Mouse (Mus musculus) ES-E14 (cell line): Measurements from ENCODE around the gene Ssbp2. TPM values are rescaled to one million over a fixed set of nuclear protein-coding genes. Genes with fewer than 3 reads are reported as not detected.

Experiments
- DNase-seq: peaks from one replicate; pipeline ENCODE4 v3.0.0-alpha.2; 2013; ENCODE audit warnings: low read depth, low spot score
- H3K27ac ChIP-seq: 2 replicates; pipeline ENCODE4 v1.5.1; 2012; ENCODE audit warnings: low read depth, mild to moderate bottlenecking, low read length, moderate library complexity, mixed read lengths; ENCODE audit not compliant: poor library complexity, insufficient read depth, severe bottlenecking
- H3K36me3 ChIP-seq: 2 replicates; pipeline ENCODE4 v1.6.1; 2012; ENCODE audit warnings: mild to moderate bottlenecking, low read length, moderate library complexity, mixed read lengths; ENCODE audit not compliant: control insufficient read depth, poor library complexity, insufficient read depth, severe bottlenecking
- H3K4me1 ChIP-seq, 2 experiments: fragments of 150-350 bp in 1 of 2; sonication (generic) in 1 of 2; 2 replicates each; pipeline ENCODE4 v1.6.1; 2012; ENCODE audit warnings: low read length in 2 of 2, mild to moderate bottlenecking in 1 of 2, mixed read lengths in 1 of 2; ENCODE audit not compliant: control insufficient read depth in 2 of 2, insufficient read depth in 2 of 2, poor library complexity in 1 of 2
- H3K4me3 ChIP-seq, 2 experiments: fragments of 150-350 bp in 1 of 2; sonication (generic) in 1 of 2; 2 replicates each; pipeline ENCODE4 v1.5.1; 2012; ENCODE audit warnings: low read length in 2 of 2, low read depth in 1 of 2, mild to moderate bottlenecking in 1 of 2, mixed read lengths in 1 of 2; ENCODE audit not compliant: insufficient read depth in 1 of 2, poor library complexity in 1 of 2, severe bottlenecking in 1 of 2
- H3K9ac ChIP-seq: 2 replicates; pipeline ENCODE4 v1.6.1; 2012; ENCODE audit warnings: low read depth, mild to moderate bottlenecking, low read length, mixed read lengths; ENCODE audit not compliant: poor library complexity, insufficient read depth, severe bottlenecking
- H3K9me3 ChIP-seq: fragments of 150-350 bp; sonication (generic); 2 replicates; pipeline ENCODE4 v1.6.1; 2012; ENCODE audit warnings: low read depth, mild to moderate bottlenecking, low read length; ENCODE audit not compliant: control insufficient read depth, insufficient read depth
- CHD2 ChIP-seq: IDR thresholded peaks from 2 replicates; pipeline ENCODE4 v1.6.1; 2014; ENCODE audit warnings: mild to moderate bottlenecking, low read depth, low read length, inconsistent platforms
- HCFC1 ChIP-seq: IDR thresholded peaks from 2 replicates; pipeline ENCODE4 v1.6.1; 2012; ENCODE audit warnings: low read length, inconsistent platforms, borderline replicate concordance; ENCODE audit not compliant: insufficient read depth
- MAFK ChIP-seq: IDR thresholded peaks from 2 replicates; pipeline ENCODE4 v1.6.1; 2014; ENCODE audit warnings: mild to moderate bottlenecking, low read depth, low read length, inconsistent platforms; ENCODE audit not compliant: insufficient read depth
- ZC3H11A ChIP-seq: IDR thresholded peaks from 2 replicates; pipeline ENCODE4 v1.6.1; 2012; ENCODE audit warnings: low read depth, mild to moderate bottlenecking, inconsistent platforms, low read length, borderline replicate concordance
- ZNF384 ChIP-seq: IDR thresholded peaks from 2 replicates; pipeline ENCODE4 v1.6.1; 2012; ENCODE audit warnings: low read depth, low read length, inconsistent platforms
- in situ Hi-C, 2 experiments: fragments of 600-800 bp; cut with MboI; formaldehyde crosslinking; loops; one replicate each; pipeline ENCODE4 v1.15.1; 2025; ENCODE audit warnings: low sequenced_read_pairs in 2 of 2, inconsistent platforms in 1 of 2; ENCODE audit not compliant: unreplicated experiment in 2 of 2
- total RNA-seq: library from RNA; depleted of rRNA; stranded (reverse); fragments of 300-350 nt; gene quantifications from 2 replicates; pipeline ENCODE4 v1.2.3, GENCODE M21; 2012

The Ssbp2 gene
- total RNA-seq, 1 experiment = 7.2 TPM

GRCm38 (mm10) chr13:91421387-91421949, 38.6 kb upstream of the Ssbp2 start:
- no peak overlapping the region for H3K9ac ChIP-seq
- H3K4me3 ChIP-seq = no peak overlapping the region
- no peak for TF ChIP-seq HCFC1
- TF ChIP-seq ZNF384 = no peak
- TF ChIP-seq CHD2 = no peak
- no peak for TF ChIP-seq MAFK
- TF ChIP-seq ZC3H11A = no peak
- in situ Hi-C loops = no loop called here
- no peaks in the 10 kb centered on the region for H3K9me3 ChIP-seq
- DNase-seq = no peak
- no peaks in the 10 kb centered on the region for H3K36me3 ChIP-seq
- H3K4me1 ChIP-seq = no peaks in the 10 kb centered on the region
- no peak overlapping the region for H3K27ac ChIP-seq

- Histone ChIP-seq H3K27ac (no peak overlapping the region), H3K4me1 (0 out of 4 replicates have a peak, but pooled peaks cover 0 to 2% of the 10 kb centered on the region in 2 experiments), H3K36me3 (no peaks in the 10 kb centered on the region), H3K9me3 (no peaks in the 10 kb centered on the region), H3K9ac (no peak overlapping the region), H3K4me3 (no peak overlapping the region)
- no peak for DNase-seq
- no peak for TF ChIP-seq ZNF384
- in situ Hi-C loops = no loop called here
These were observed 29.2 kb upstream of the Ssbp2 start for GRCm38 (mm10) chr13:91430867-91431266.

GRCm38 (mm10) chr13:91431392-91432355, 28.4 kb upstream of the Ssbp2 start:
- Histone ChIP-seq H3K27ac (no peak overlapping the region), H3K4me1 (0 out of 4 replicates have a peak, but pooled peaks cover 0 to 2% of the 10 kb centered on the region in 2 experiments), H3K36me3 (no peaks in the 10 kb centered on the region), H3K9ac (no peak overlapping the region), H3K4me3 (no peak overlapping the region), H3K9me3 (no peaks in the 10 kb centered on the region)
- no peak for DNase-seq
- no peak for TF ChIP-seq CHD2
- TF ChIP-seq ZC3H11A = no peak
- no peak for TF ChIP-seq MAFK
- no peak for TF ChIP-seq HCFC1
- TF ChIP-seq ZNF384 = no peak
- in situ Hi-C loops = no loop called here

- peaks cover 0 to 4% of the 10 kb centered on the region in 2 experiments; a peak in 1 of 4 replicates for H3K4me1 ChIP-seq
- H3K36me3 ChIP-seq = no peaks in the 10 kb centered on the region
- no peaks in the 10 kb centered on the region for H3K9me3 ChIP-seq
- no peak for DNase-seq
- H3K27ac ChIP-seq = no peak overlapping the region
- H3K4me3 ChIP-seq = no peak overlapping the region
- in situ Hi-C loops = no loop called here
- TF ChIP-seq MAFK = no peak
- TF ChIP-seq CHD2 = no peak
- no peak for TF ChIP-seq ZC3H11A
- H3K9ac ChIP-seq = no peak overlapping the region
These were observed 27.1 kb upstream of the Ssbp2 start for GRCm38 (mm10) chr13:91433021-91433420.
